Mouse (Mus musculus): ENCODE results near the gene Arfrp1. TPM values are rescaled to one million over a fixed set of nuclear protein-coding genes. Genes with fewer than 3 reads are reported as not detected.
A peak's percentile ranks its signal among the peaks of the same experiment; 100 is the strongest.

The Arfrp1 gene
- polyA plus RNA-seq, 1 experiment from 2014 or later, result 98.4 TPM

DNA sequence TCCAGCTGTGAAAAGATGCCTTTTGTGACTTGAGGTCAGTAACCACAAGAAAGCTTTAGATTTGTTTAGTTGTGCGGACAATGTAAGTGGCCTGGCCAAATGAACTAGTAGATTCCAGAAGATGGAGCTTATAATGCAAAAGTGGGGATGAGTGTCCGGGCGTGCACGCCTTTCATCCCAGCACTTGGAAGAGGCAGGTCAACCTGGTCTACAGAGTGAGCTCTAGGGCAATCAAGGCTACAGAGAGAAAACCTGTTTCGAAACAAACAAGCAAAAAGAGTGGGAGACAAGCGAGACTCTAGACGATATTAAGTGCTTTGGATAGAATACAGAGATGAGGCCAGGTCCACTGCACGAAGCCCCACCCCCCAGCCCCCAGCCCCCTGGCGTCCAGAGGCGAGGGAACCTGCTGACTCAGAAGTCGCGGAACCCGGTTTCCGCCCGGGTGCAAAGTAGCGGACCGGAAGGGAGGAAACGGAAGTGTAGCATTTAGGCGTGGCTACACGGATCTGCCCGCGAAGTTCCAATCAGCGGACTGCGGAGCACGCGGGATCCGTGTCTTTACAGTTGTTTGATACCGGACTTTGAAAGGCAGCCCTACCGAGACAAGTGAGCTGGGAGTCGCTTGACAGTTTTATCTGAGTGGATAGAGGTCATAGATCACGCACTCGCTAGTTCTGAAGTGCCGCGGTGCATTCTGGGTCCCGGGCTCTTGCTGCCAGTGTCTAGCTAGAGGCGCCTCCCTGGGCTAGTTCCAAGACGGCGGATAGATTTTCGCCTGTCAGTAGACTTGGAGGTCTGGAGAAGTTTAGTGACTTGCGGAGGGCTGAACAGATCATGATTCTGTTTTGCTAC, 45.7 kb downstream of the Arfrp1 start, which contains the start of gene Rtel1:
TSS of gene Rtel1 (plus strand) at position 492 of the 855 bp plus-strand sequence.
- Histone ChIP-seq H3K4me2 (replicated peaks) (peak within 1 kb of the TSS; percentile 70), H3K36me3 (peaks cover 19% of the 10 kb centered on the region), H3K4me1 (peaks cover 14% of the 10 kb centered on the region), H3K4me3 (peak within 1 kb of the TSS; percentile 60), H3K27ac (replicated peaks) (peak within 1 kb of the TSS; percentile 50), H3K27me3 (no peaks in the 10 kb centered on the region), H3K9me3 (no peaks in the 10 kb centered on the region), H3K9ac (replicated peaks) (peak within 1 kb of the TSS; percentile 51)
- WGBS, result 6% methylated on average over 40 of the region's 40 CpGs
- peak; percentile 93 for ATAC-seq (replicated peaks)

DNA sequence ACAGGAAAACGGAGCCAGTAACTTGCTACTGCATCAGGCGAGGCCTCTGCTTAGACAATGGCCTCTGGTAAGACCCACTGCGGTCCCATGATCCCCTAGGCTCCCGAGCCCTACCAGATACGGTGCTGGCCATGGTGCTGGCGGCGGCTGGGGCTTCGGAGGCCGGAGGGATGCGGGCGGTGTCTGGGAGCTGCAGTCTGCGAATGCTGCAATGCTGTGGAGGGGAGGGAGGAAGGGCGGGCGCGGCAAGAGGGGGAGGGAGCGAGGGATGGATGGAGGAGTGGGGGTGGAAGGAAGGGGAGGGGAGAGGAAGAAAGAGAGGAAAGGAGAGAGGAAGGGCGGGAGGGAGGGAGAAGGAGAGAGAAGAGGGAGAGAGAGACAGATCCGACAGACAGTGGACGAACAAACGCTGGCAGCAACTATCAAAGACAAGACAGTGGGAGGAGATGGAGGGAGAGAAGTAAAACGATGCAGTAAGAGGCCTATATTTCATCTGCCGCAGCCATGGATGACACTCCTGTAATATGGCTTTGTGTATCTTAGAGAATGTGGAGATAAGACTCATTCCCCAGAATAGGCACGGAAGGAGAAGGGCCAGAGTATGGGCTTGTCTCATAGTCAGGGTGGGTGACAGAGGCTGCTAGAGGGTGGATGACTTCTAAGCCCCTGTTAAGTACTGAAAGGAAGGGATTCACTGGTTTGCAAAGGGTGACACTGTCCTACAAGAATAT, 51.0 kb downstream of the Arfrp1 start, which contains the start of gene Stmn3:
TSS of gene Stmn3 (minus strand) at position 421 of the 731 bp plus-strand sequence.
- peak within 1 kb of the TSS; percentile 61 for H3K4me2 ChIP-seq (replicated peaks)
- peak within 1 kb of the TSS; percentile 91 for H3K9ac ChIP-seq (replicated peaks)
- H3K4me3 ChIP-seq, result peak within 1 kb of the TSS; percentile 69
- ATAC-seq (replicated peaks), result peak; percentile 94
- H3K4me1 ChIP-seq, result peaks cover 21% of the 10 kb centered on the region
- WGBS, result 3% methylated on average over 23 of the region's 23 CpGs
- peak within 1 kb of the TSS; percentile 96 for H3K27ac ChIP-seq (replicated peaks)
- H3K36me3 ChIP-seq, result peaks cover 3% of the 10 kb centered on the region; the same call in 1 of the 2 replicates
- H3K27me3 ChIP-seq, result no peaks in the 10 kb centered on the region
- H3K9me3 ChIP-seq, result no peaks in the 10 kb centered on the region

DNA sequence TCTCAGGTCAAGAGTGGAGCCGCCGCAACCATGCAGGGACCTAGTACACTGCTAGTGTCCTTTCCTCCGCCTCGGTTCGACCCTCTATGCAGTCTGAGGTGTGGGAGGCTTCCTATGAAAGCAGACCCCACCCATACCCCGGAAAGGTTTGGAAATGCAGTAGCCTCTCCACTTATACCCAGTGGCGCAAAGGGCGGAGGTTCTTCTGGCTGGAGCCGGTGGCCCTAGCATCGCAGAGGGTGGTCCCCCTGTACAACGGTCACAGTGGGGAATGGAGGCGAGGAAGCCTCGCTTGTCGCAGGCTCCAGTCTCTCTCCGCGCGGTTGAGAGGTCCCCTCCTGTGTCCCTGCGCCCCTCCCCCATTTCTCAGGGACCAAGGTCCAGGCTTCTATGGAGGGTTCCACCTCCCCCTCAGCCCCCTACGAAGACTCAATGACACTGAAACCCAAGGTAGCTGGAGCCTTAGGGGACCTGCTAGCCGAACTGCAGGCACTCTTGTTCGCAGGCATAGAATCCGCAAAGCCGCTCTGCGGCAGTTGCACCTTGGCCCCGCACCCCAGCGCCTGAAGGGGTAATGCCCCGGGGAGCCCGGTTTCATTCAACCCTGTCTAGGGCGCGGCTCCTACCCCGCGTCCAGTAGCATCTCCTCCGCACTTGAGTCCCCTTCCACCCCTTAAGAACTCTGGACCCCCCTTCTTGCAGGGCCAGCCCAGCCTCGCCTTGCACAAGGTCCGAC, 51.7 kb downstream of the Arfrp1 start:
- H3K4me3 ChIP-seq, result peak overlapping the region; percentile 69
- ATAC-seq (replicated peaks), result peak; percentile 86
- H3K4me2 ChIP-seq (replicated peaks), result peak overlapping the region; percentile 61
- peak overlapping the region; percentile 91 for H3K9ac ChIP-seq (replicated peaks)
- no peaks in the 10 kb centered on the region for H3K9me3 ChIP-seq
- no peaks in the 10 kb centered on the region for H3K27me3 ChIP-seq
- H3K36me3 ChIP-seq, result peaks cover 10% of the 10 kb centered on the region
- H3K27ac ChIP-seq (replicated peaks), result peak overlapping the region; percentile 96
- under 1% methylated on average over 35 of the region's 35 CpGs for WGBS
- H3K4me1 ChIP-seq, result peaks cover 18% of the 10 kb centered on the region

DNA sequence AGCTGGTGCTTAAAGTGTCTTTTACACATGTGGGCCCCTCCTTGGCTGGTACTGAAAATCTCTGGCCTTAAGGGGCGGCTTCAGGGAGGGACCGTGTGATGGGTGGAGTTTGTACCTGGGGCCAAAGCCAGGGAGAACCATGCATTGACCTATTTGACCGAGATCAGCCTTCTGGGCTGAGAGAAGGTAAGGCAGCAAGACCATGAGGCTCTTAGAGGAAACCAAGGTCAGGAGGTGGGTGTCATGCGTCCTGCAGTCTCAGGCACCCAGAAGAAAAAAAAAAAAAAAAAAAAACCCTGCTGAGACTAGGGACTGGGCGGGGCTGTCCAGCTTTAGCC, 52.2 kb downstream of the Arfrp1 start:
- H3K4me2 ChIP-seq (replicated peaks), result peak overlapping the region; percentile 61
- no peaks in the 10 kb centered on the region for H3K27me3 ChIP-seq
- 14% methylated on average over 5 of the region's 5 CpGs for WGBS
- H3K9me3 ChIP-seq, result no peaks in the 10 kb centered on the region
- H3K4me3 ChIP-seq, result peak overlapping the region; percentile 69
- peak overlapping the region; percentile 96 for H3K27ac ChIP-seq (replicated peaks)
- no peak for ATAC-seq (replicated peaks)
- H3K9ac ChIP-seq (replicated peaks), result peak overlapping the region; percentile 91
- peaks cover 18% of the 10 kb centered on the region for H3K4me1 ChIP-seq
- peaks cover 15% of the 10 kb centered on the region for H3K36me3 ChIP-seq

DNA sequence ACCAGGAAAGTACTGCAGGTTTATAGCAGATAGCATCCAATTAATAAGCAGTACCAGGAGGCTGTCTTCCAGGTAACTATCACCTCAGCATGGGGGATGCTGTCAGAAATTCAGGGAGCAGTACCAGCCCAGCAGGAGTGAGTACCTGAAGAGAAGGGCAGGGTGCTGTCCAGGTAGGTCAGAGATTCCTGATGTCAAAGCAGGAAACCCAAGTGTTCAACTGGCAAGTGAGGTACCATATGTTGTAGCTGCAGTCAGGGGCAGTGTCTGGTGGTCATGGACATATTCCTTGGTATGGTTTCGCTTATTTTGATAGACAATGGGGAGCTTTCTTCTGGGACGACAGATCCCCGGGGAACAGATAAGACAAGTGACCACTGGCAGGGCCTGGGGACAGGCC, 52.8 kb downstream of the Arfrp1 start:
- no peak for ATAC-seq (replicated peaks)
- WGBS, result 71% methylated on average over 3 of the region's 3 CpGs
- Histone ChIP-seq H3K9ac (replicated peaks) (peak overlapping the region; percentile 91), H3K27ac (replicated peaks) (no peak overlapping the region), H3K4me1 (peaks cover 20% of the 10 kb centered on the region), H3K4me3 (peak overlapping the region; percentile 69), H3K27me3 (no peaks in the 10 kb centered on the region), H3K36me3 (peaks cover 21% of the 10 kb centered on the region), H3K9me3 (no peaks in the 10 kb centered on the region), H3K4me2 (replicated peaks) (peak overlapping the region; percentile 61)

Other genes starting within 250 kb of the Arfrp1 start
- gene Kcnq2, start 230.1 kb downstream of the Arfrp1 start, polyA plus RNA-seq (2015; fragmentation: Nextera tagmentation; extraction: Ambion mirVana), result 45.2 and 46.7 TPM in 2 replicates
- 5.8 and 6.3 TPM in 2 replicates for gene Eef1a2, start 208.4 kb downstream of the Arfrp1 start, polyA plus RNA-seq (2015; fragmentation: Nextera tagmentation; extraction: Ambion mirVana)
- gene Ppdpf, start 178.2 kb downstream of the Arfrp1 start, polyA plus RNA-seq (2015; fragmentation: Nextera tagmentation; extraction: Ambion mirVana), result 512 and 520 TPM in 2 replicates
- gene Ptk6, start 162.6 kb downstream of the Arfrp1 start, polyA plus RNA-seq (2015; fragmentation: Nextera tagmentation; extraction: Ambion mirVana), result not detected in 2 replicates
- 0.06 TPM in 1 of 2 replicates, not detected in the other for gene Srms, start 152.2 kb downstream of the Arfrp1 start, polyA plus RNA-seq (2015; fragmentation: Nextera tagmentation; extraction: Ambion mirVana)
- gene Fndc11, start 145.4 kb downstream of the Arfrp1 start, polyA plus RNA-seq (2015; fragmentation: Nextera tagmentation; extraction: Ambion mirVana), result not detected in 2 replicates
- gene Helz2, start 123.4 kb downstream of the Arfrp1 start, polyA plus RNA-seq (2015; fragmentation: Nextera tagmentation; extraction: Ambion mirVana), result 0.29 and 0.37 TPM in 2 replicates
- gene Gmeb2, start 77.4 kb downstream of the Arfrp1 start, polyA plus RNA-seq (2015; fragmentation: Nextera tagmentation; extraction: Ambion mirVana), result 20.2 and 20.3 TPM in 2 replicates
- 960 and 986 TPM in 2 replicates for gene Stmn3, start 50.9 kb downstream of the Arfrp1 start, polyA plus RNA-seq (2015; fragmentation: Nextera tagmentation; extraction: Ambion mirVana)
- gene Rtel1, start 45.7 kb downstream of the Arfrp1 start, polyA plus RNA-seq (2015; fragmentation: Nextera tagmentation; extraction: Ambion mirVana), result 37.5 and 44.1 TPM in 2 replicates
- 82.1 TPM in 2 replicates for gene Zgpat, start 476 bp downstream of the Arfrp1 start, polyA plus RNA-seq (2015; fragmentation: Nextera tagmentation; extraction: Ambion mirVana)
- gene Lime1, start 14.7 kb upstream of the Arfrp1 start, polyA plus RNA-seq (2015; fragmentation: Nextera tagmentation; extraction: Ambion mirVana), result 45.7 and 45.9 TPM in 2 replicates
- 9.5 and 10.7 TPM in 2 replicates for gene Zbtb46, start 94.0 kb upstream of the Arfrp1 start, polyA plus RNA-seq (2015; fragmentation: Nextera tagmentation; extraction: Ambion mirVana)
- gene Abhd16b, start 127.8 kb upstream of the Arfrp1 start, polyA plus RNA-seq (2015; fragmentation: Nextera tagmentation; extraction: Ambion mirVana), result not detected in 2 replicates
- gene Tpd52l2, start 131.7 kb upstream of the Arfrp1 start, polyA plus RNA-seq (2015; fragmentation: Nextera tagmentation; extraction: Ambion mirVana), result 133 and 141 TPM in 2 replicates
- 199 and 209 TPM in 2 replicates for gene Dnajc5, start 155.1 kb upstream of the Arfrp1 start, polyA plus RNA-seq (2015; fragmentation: Nextera tagmentation; extraction: Ambion mirVana)
- 61.0 and 63.8 TPM in 2 replicates for gene Uckl1, start 219.5 kb upstream of the Arfrp1 start, polyA plus RNA-seq (2015; fragmentation: Nextera tagmentation; extraction: Ambion mirVana)
- 72.1 and 75.4 TPM in 2 replicates for gene Prpf6, start 226.5 kb upstream of the Arfrp1 start, polyA plus RNA-seq (2015; fragmentation: Nextera tagmentation; extraction: Ambion mirVana)
- 76.5 and 83.7 TPM in 2 replicates for gene Zfp512b, start 227.4 kb upstream of the Arfrp1 start, polyA plus RNA-seq (2015; fragmentation: Nextera tagmentation; extraction: Ambion mirVana)
- gene Samd10, start 233.8 kb upstream of the Arfrp1 start, polyA plus RNA-seq (2015; fragmentation: Nextera tagmentation; extraction: Ambion mirVana), result 110 and 112 TPM in 2 replicates